Mouse (Mus musculus): ENCODE measurements around the gene Fpr1. TPM values are rescaled to one million over a fixed set of nuclear protein-coding genes. Genes with fewer than 3 reads are reported as not detected.
A peak's percentile ranks its signal among the peaks of the same experiment; 100 is the strongest.

The Fpr1 gene
- 0.54 and 0.73 TPM in 2 replicates for polyA plus RNA-seq (2015; fragmentation: Nextera tagmentation; extraction: Ambion mirVana)

GRCm38 (mm10) chr17:17883840-17884239 is at the start of gene Fpr1:
TSS of gene Fpr1 (minus strand) at chr17:17883940.

GRCm38 (mm10) chr17:17887774-17888248 is 4.1 kb upstream of the Fpr1 start, which contains the start of the genes Fpr2 and Fpr3:
TSS of gene Fpr2 (plus strand) at chr17:17887824.
TSS of gene Fpr3 (plus strand) at chr17:17887852.

GRCm38 (mm10) chr17:17855064-17855838 is 28.5 kb downstream of the Fpr1 start, which contains the start of gene Has1:
TSS of gene Has1 (minus strand) at chr17:17855205.

GRCm38 (mm10) chr17:17826751-17827657 is 56.7 kb downstream of the Fpr1 start, which contains the start of gene Spaca6:
TSS of gene Spaca6 (plus strand) at chr17:17827158.

MicroRNAs encoded within 50 kb of the gene (microRNA counts, 519-probe panel; counts per million panel counts)
- microRNA mmu-let-7e (6,226 counts per million, percentile 93 among the panel's probes with 10 or more counts), microRNA mmu-miR-125a-3p (2,197 counts per million, percentile 66 among the panel's probes with 10 or more counts), microRNA mmu-miR-125a-5p (6,806 counts per million, percentile 95 among the panel's probes with 10 or more counts), microRNA mmu-miR-99b (5,283 counts per million, percentile 88 among the panel's probes with 10 or more counts)

Small RNA genes within 50 kb of the gene (microRNA-seq; reads per million reads assigned to microRNA genes)
- gene Gm25927 (0 reads per million in 2 experiments), gene Mir125a (1,331 to 2,866 reads per million in 2 experiments), gene Mir99b (5,519 to 6,398 reads per million in 2 experiments), gene Mirlet7e (0 reads per million in 2 experiments)

Other genes with a start within 250 kb of the Fpr1 start
- gene Vmn2r90, start 180.2 kb downstream of the Fpr1 start, polyA plus RNA-seq (2015; fragmentation: Nextera tagmentation; extraction: Ambion mirVana), result not detected in 2 replicates
- 7.7 and 10.5 TPM in 2 replicates for gene Spaca6, start 56.8 kb downstream of the Fpr1 start, polyA plus RNA-seq (2015; fragmentation: Nextera tagmentation; extraction: Ambion mirVana)
- 0.62 TPM in 2 replicates for gene Has1, start 28.7 kb downstream of the Fpr1 start, polyA plus RNA-seq (2015; fragmentation: Nextera tagmentation; extraction: Ambion mirVana)
- 0.42 and 0.62 TPM in 2 replicates for gene Fpr2, start 3.9 kb upstream of the Fpr1 start, polyA plus RNA-seq (2015; fragmentation: Nextera tagmentation; extraction: Ambion mirVana)
- not detected in 2 replicates for gene Fpr3, start 3.9 kb upstream of the Fpr1 start, polyA plus RNA-seq (2015; fragmentation: Nextera tagmentation; extraction: Ambion mirVana)
- gene Fpr-rs4, start 137.8 kb upstream of the Fpr1 start, polyA plus RNA-seq (2015; fragmentation: Nextera tagmentation; extraction: Ambion mirVana), result not detected in 2 replicates
- gene Vmn2r124, start 165.5 kb upstream of the Fpr1 start, polyA plus RNA-seq (2015; fragmentation: Nextera tagmentation; extraction: Ambion mirVana), result not detected in 2 replicates
- gene Vmn2r91, start 201.1 kb upstream of the Fpr1 start, polyA plus RNA-seq (2015; fragmentation: Nextera tagmentation; extraction: Ambion mirVana), result not detected in 2 replicates